Mouse (Mus musculus): Measurements from ENCODE around the gene Scube3. TPM values are rescaled to one million over a fixed set of nuclear protein-coding genes. Genes with fewer than 3 reads are reported as not detected.

Scube3 gene
- total RNA-seq (2021): 10 to 100 TPM; 45.5 to 55.6 TPM
- long read RNA-seq, experiment 1, full-length matches to known transcripts: 3 of 17 reads
- long read RNA-seq, experiment 1, partial matches to known transcripts: 1 of 17 reads
- long read RNA-seq, experiment 1, other reads (novel, unspliced or antisense): 13 of 17 reads
- long read RNA-seq, experiment 2, full-length matches to known transcripts: 11 of 32 reads
- long read RNA-seq, experiment 2, partial matches to known transcripts: 5 of 32 reads
- long read RNA-seq, experiment 2, other reads (novel, unspliced or antisense): 16 of 32 reads

DNA sequence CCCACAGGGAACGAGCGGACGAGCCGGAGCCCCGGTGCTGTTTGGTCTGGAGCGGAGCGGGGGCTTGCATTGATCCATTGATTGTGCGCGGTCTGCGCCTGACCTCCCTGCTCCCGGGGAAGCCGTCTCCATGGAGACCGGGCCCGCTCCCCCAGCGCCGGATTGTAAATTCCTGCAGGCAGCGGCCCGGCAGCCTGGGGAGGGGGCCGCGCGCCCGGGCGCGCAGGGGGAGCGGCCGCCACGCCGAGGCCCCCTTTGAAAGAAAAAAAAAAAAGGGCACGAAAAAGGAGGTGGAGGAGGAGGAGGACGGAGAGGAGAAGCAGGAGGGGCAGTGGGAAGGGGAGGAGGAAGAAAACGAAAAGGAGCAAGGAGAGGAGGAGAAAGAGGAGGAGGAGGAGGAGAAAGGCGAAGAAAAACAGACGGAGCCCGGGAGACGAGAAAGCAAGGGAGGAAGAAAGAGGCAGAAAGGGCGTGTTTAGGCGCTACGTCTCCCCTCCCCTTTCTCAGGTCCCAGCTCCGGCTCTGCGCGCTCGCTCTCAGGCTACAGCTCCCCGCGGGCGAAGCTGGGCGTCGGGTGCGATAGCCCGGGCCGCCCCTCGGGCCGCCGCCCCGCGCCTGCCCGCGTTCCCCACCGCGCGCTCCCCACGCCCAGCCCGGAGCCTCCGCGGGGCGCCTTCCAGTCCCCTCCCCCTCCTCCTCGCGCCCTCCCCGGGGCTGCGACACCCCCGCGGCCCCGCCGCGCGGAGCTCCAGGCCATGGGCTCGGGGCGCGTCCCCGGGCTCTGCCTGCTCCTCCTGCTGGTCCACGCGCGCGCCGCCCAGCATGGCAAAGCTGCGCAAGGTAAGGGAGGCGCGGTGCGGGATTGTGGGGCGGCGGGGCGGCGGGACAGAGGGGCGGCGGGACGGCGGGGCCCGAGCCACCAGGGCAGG, at the start of gene Scube3:
TSS of gene Scube3 (plus strand) at position 371 of the 929 bp plus-strand sequence.
- DNase-seq (ENCODE audit: low spot score in 2 of 2): no peak

DNA sequence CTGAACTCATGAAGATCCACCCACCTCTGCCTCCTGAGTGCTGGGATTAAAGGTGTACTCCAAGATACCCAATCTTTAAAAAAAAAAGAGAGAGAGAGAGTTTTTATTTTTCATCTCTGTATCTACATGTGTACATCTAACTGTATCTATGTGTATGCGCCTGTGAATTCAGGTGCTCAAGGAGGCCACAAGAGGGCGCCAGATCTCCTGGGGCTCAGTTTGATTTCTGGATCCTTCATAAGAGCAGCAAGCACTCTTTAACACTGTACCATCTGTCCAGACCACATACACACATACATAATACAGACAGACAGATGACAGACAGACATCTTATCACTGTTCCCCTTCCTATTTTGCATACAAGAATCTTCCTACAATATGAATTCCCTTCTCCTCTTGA, 49.6 kb upstream of the Scube3 start:
- no peak for DNase-seq (ENCODE audit: low spot score in 2 of 2)

DNA sequence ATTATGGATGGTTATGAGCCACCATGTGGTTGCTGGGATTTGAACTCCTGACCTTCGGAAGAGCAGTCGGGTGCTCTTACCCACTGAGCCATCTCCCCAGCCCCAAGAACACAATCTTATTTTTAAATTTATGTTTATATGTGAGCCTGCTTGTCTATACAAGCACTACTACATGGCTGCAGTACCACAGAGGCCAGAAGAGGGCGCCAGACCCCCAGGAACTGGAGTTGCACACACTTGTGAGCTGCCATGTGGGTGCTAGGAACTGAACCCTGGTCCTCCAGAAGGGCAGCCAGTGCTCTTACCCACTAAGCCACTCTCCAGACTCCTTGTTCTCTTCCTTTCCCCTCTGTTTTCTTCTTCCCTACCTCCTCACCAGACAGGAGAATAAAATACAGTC, 48.1 kb upstream of the Scube3 start:
- DNase-seq (ENCODE audit: low spot score in 2 of 2): no peak

DNA sequence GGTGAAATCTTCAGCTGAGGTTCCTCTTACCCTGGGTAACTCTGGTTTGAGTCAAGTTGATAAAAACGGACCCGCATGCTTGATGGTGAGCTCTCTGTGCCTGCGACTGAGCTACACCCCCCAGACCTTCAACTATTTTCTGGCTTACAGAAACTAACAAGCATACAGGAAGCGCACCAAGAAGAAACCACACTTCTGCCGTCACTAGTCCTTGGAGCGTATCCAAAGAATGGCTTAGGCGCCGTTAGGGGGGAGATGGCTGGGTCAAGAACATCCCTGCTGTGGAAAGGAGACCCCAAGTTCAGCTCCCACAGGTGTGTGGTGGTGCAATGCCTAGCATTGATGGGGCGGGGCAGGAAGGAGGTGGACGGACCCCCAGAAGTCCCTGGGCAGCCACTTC, 45.5 kb upstream of the Scube3 start:
- no peak for DNase-seq (ENCODE audit: low spot score in 2 of 2)

DNA sequence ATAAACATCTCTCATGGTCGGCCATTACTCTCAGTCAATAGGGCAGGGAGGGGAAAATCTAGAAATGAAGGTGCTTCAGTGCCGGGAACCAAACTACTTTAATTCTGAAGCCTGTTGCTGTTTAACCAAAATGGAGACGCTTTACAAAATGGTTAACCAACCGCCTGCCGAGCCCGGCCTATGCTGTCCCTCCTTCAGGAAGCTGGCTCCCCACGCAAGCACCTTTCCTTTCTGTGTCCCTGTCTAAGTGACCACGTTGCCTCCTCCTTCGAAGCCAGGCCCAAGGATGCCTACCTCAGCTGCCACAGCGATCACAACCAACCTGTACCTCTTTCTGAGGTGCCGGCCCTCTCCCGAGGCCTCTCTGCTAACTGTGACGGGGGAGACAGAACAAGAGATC, 44.6 kb upstream of the Scube3 start:
- DNase-seq (ENCODE audit: low spot score in 2 of 2): no peak

DNA sequence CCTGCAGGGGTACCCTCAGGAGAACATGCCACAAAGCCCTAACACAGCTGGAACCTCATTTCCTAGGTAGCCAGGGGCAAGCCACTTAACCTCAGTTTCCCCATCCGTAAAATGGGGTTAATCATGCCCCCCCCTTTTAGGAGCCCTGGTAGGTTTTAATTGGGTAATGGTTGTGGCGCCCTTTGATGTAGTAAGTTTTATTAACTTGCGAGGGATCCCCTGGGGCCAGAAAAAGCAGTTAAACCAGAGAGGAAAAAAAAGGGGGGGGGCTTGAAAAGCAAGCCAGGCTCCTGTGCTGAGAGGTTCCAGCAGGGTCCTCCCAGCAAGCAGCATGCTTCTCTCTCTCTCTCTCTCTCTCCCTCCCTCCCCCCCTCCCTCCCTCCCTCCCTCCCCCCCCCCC, 42.9 kb upstream of the Scube3 start:
- DNase-seq (ENCODE audit: low spot score in 2 of 2): no peak

DNA sequence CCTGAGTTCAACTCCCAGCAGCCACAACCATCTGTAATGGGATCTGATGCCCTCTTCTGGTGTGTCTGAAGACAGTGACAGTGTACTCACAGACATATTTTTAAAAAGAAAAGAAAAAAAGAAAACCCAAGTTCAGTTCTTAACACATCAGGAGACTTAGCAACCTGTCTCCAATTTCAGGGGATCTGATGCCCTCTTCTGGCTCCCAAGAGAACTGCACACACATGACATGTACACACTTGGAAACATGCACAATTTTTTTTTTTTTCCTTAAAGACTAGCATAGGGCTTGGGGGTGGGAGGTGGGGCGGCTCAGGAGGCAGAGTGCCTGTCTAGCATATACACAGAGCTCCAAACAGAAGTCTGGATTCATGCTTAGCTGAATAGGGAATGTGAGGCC, 41.3 kb upstream of the Scube3 start:
- no peak for DNase-seq (ENCODE audit: low spot score in 2 of 2)

DNA sequence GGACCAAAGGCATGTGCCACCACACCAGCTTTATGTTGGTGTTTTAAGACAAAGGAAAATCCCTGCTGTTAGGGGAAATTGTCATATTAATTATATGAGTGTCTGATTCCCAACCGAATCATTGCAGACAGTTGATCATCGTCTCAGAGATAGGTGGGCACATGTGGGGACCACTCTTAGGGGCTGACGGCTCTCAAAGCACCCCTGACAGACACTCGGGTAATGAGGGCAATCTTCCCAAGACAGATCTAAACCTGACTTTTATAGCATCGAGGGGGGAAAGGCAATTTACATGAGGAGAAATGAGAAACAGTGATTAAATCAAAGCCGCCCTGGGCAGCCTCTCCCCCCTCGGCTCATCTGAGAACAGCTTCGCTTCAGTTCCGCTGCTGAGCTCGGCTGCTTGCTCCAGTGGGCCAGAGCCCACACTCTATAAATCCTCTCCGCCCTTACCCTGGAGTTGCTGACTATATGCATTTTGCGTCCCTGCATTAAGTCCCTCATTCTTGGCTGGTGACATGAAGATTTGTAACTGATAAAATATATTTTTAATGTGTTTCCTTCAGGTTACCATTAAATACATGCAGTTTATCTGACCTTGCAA, 40.6 kb upstream of the Scube3 start:
- DNase-seq (ENCODE audit: low spot score in 2 of 2): no peak

DNA sequence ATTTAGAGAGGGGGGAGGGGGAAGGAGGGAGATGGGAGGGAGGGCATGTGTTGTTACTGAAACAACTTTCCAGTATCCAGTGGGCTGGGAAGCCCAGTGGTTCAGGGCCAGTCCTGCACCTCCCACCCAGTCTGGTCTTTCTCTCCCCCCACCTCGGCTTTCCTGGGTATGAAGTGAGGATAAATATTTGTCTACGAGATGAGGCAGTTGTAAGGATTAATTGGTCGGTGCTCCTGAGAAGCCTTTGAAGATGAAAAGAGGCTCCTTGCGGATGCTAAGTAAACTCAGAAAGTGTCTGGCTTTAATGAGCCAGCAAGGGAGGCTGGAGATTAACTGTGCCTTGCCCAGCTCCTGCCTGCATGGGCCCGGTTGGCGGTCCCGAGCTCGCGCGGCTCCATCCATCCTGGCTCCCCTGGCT, 40.0 kb upstream of the Scube3 start:
- DNase-seq (ENCODE audit: low spot score in 2 of 2): no peak

DNA sequence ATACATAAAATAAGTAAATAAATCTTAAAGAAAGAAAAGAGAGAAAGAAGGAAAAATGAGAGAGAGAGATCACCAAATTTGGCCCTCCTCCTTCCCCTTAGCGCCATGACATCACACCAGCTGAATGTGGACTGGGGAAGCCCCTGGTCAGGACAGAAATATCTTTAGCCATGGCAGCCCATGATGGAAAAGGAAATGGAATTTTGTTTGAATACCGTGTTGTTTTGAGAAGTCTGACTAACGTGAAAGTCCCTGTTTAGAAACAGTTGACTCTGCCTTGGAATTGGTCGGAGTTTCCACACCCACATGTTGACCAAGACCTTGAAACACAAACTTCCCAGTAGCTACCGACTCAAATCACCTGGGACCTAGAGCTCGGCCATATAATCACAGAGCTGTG, 37.5 kb upstream of the Scube3 start:
- no peak for DNase-seq (ENCODE audit: low spot score in 2 of 2)

DNA sequence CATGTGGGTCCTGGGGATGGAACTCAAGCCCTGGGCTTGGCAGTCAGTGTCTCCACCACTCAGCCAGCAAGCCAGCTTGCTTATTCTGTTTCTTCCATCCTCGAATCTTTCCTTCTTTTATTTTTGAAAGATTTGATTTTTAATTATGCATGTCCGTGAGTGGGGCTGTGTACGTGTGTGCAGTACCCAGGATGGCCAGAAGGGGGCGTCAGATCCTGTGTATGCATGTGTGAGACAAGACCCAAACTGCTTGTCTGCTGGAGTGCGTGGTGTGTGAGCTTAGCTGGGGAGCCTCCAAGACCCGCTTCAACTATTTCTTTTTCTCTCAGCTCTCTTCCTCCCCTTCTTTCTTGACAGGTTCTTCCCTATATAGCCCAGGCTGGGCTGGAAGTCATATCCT, 35.6 kb upstream of the Scube3 start:
- no peak for DNase-seq (ENCODE audit: low spot score in 2 of 2)

DNA sequence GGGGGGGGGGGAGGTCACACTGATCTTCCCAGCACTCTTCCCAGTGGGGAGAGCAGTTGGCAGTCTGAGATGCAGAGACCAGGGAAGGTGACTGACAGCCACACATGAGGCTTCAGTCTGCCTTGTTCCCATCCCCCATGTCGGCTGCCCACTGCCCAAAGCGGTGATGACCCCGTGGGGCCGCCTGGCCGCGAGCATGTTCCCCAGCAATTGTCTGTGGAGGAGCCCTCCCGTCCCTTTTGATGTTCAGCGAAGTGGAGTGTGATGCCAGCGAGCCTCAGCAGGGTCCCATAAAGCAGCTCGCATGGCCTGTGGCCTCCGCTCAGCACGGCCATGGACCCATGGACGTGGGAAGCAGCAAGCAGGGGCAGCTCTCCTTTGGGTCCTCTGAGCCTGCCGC, 34.7 kb upstream of the Scube3 start:
- DNase-seq (ENCODE audit: low spot score in 2 of 2): no peak

DNA sequence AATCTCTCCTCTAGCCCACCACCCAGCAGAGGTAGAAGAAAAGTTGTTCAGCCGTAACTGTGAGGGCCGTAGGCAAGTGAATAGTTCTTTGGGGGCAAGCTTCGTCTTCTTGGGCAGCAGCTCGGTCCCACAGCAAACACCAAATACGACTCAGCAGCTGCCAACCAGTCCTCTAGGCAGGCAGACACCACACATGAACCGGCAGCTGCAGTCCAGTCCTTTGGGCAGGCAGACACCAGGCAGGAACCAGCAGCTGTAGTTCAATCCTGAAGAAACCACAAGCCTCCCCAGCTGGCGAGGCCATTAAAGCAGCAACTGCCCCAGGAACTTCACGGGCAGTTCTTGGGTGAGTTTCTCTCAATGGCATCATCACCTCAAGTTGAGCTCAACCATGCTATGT, 29.7 kb upstream of the Scube3 start:
- no peak for DNase-seq (ENCODE audit: low spot score in 2 of 2)

DNA sequence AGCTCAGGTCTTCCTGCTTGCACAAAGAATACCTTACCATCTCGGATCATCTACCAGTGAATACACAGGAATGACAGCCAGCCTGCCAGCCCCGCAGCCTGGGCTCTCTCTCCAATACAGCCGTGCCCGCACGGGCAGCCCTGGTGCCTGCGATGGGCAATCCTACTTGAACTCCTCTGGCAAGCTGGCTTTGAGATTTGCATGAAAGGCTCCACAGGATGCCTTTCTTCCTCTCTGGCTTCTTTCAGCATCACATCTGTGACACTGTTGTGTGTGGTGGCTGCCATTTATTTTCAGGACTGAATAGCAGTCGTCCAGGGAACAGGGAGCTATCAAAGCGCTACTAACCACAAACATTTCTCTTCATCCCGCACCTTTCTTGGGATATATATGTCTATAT, 25.6 kb upstream of the Scube3 start:
- DNase-seq (ENCODE audit: low spot score in 2 of 2): no peak

DNA sequence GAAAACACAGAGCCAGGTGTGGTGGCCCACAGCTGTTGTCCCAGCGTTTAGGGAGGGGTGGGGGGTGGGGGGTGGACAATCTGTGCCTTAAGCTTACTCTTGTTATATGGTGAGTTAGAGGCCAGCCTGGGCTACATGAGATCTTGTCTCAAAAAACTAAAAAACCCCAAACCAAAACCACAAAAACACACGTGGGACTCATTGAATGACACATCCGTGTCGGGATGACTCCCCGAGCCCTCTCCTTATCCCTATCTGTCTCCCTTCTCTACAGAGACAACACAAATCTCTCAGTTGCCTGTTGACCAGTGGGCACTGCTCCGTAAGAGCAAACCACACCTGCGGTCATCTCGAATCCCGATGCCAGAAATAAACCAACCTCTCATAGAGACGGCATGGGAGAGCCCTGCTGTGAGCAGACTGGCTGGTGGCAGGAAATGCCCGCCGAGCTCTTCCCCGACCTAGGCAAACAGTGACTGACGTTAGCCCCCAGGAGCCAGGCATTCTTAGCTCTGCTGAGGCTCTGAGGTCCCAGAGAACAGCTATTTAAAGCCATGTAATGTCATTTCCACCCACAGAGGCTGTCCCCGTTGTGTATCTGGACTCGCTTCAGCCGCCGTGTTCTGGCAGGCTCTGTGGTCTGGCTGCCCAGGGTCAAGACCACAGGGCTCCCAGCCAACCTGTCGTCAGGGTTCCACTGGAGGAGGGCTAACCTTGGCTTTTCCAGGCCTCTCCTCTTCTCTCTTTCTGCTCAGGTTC, 24.3 kb upstream of the Scube3 start:
- no peak for DNase-seq (ENCODE audit: low spot score in 2 of 2)

DNA sequence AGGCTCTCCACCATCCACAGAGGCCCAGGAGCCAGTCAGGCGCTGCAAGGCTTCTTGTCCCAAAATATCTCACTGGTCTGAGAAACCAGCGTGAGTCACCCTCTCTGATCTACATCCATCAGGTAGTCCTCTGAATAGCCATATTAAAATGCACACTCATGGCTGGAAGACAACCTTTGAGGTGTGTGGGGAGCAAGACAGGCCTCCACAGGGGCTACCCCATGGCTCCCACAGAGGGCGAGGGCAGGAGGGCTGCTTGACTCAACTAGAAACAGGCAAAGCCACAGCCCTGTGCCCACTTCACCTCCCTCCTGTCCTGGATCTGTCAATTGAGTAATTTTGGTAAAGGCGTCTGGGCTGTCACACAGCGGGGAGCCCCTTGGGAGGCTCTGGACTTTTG, 21.5 kb upstream of the Scube3 start:
- DNase-seq (ENCODE audit: low spot score in 2 of 2): no peak

DNA sequence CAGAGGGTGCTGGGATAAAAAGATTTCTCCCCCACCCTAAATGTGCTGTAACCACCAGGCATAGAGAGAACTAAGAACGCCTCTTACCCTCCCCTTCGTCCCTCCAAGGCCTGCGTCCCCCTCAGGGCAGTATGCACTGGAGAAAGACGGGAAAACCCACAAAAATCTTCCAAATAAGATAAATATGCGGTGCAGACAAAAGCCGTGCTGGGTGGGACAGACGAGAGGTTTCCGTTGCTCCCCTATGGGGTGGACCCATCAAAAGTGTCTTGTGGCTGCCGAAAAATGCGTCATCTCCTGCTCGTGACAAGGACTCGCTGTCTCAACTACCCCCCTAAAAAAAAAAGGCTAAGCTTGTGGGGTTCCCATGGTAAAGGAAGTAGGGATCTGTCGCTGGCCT, 19.0 kb upstream of the Scube3 start:
- DNase-seq (ENCODE audit: low spot score in 2 of 2): no peak

DNA sequence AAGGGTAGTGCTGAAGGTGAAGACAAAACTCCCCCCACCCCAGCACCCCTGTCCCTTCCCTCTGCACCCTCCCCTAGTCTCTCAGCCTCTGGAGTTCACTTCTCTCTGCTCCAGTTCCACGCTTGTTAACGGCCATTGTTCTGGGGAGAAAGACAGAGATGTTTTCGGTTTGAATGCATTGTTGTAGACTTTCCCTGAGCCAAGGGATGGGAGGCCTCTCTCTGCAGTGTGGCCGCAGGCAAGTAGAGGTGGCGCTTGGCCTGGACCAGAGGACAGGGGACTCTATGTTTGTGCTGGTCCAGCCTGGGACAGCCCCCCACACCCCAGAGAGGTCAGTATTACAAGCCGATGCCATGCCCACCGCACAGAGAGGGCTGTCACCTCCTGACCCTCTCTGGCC, 18.3 kb upstream of the Scube3 start:
- DNase-seq (ENCODE audit: low spot score in 2 of 2): no peak

DNA sequence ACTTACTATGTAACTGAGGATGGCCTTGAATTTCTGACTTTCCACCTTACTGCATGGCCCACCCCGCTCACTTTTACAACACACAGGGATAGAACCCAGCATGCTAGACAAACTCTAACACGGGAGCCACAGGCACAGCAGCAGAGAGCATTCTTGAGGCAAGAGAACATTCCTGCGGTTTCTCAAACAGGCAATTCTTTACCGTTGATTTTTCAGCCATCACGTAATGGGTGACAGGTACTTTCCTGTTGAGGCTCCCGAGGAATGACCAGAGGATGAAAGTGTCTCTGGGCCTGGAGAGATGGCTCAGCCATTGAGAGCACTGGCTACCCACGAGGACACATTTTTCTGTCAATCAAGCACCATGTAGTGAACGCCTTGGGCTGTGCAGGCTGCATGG, 17.6 kb upstream of the Scube3 start:
- DNase-seq (ENCODE audit: low spot score in 2 of 2): no peak

DNA sequence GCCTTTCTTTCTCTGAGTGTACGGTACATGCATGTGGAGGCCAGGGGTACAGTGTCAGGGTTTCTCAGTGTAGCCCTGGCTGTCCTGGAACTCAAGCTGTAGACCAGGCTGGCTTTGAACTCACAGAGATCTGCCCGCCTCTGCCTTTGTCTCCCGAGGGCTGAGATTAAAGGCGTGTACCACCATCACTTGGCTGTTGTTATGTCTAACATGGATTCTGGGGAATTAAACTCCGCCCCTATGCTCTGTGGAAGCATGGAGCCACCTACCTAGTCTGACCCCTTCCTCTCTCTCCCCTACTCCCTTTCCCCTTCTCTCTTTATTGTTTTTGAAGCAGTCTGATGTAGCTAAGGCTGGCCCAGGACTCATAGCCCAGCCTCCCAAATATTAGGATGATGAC, 12.1 kb upstream of the Scube3 start:
- DNase-seq (ENCODE audit: low spot score in 2 of 2): no peak

DNA sequence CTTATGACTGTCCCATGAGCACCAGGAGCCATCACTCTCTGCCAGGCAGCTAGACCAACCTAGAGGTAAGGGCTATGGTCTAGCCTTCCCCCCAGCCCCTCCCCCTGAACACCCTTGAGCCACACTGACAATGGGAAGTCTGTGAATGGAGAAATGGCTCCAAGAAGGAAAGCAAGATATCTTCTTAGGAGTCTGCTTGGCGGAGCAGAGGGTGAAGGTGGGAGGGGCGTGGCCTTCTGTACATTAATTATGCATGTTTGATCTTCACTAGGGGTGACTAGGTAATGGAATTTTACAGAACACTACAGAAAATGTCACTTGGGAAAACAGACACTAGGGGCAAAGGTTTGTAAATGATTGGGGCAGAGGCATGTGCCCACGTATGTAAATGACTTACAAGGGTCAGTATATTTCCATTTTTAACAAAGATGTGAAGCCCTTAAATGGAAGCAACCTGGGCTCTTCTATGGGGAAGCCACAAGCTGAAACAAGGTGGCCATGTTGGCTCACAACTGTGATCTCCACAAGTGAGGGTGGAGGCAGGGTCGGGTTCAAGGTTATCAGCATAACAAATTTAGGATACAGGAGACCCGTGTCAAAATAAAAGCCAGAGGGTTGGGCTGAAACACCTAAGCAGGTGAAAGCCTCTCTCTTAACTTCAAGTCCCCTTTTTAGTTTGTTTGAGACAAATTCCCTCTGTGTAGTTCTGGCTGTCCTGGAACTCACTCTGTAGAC, 11.4 kb upstream of the Scube3 start:
- no peak for DNase-seq (ENCODE audit: low spot score in 2 of 2)

Data from adrenal gland, postnatal 4 days (tissue).